Comparison of ENCODE assay signal across 24 mouse cellular contexts in genomic region chr13:12214922-12215321, GRCm38 (mm10). TPM values are rescaled to one million over a fixed set of nuclear protein-coding genes. Genes with fewer than 3 reads are reported as not detected.
DNase-seq lines count a peak whose midpoint lies in the region; ATAC-seq lines count a peak whose summit lies in the region.
"Had no signal": no experiment of that assay in that cellular context is flagged by ENCODE, and none has a peak within 500 bp of the region (broad histone marks: within the 10 kb centered on the region; RNA-seq: fewer than 3 reads in every experiment).

No protein-coding gene starts in this region.

- no peaks in the 10 kb centered on the region for H3K9me3 ChIP-seq in heart, embryonic 12.5 days (replicated peaks)
- H3K9me3 ChIP-seq in heart, embryonic 14.5 days (ENCODE audit: control insufficient read depth, low read length): no peaks in the 10 kb centered on the region
- H3K9me3 ChIP-seq in heart, embryonic 10.5 days: no peaks in the 10 kb centered on the region
- no peaks in the 10 kb centered on the region for H3K9me3 ChIP-seq in heart, embryonic 16.5 days (replicated peaks; ENCODE audit: control insufficient read depth, low read length)
- no peaks in the 10 kb centered on the region for H3K9me3 ChIP-seq in heart, embryonic 11.5 days (replicated peaks; ENCODE audit: control insufficient read depth, low read length)
- H3K9me3 ChIP-seq: embryonic facial prominence, embryonic 13.5 days; embryonic facial prominence, embryonic 15.5 days; forebrain, embryonic 10.5 days; forebrain, embryonic 12.5 days had no signal

- H3K36me3 ChIP-seq in heart, embryonic 12.5 days: peaks cover 57% of the 10 kb centered on the region
- peaks cover 74% of the 10 kb centered on the region for H3K36me3 ChIP-seq in heart, embryonic 14.5 days (ENCODE audit: control insufficient read depth, insufficient read depth, low read length)
- peaks cover 58% of the 10 kb centered on the region for H3K36me3 ChIP-seq in heart, embryonic 10.5 days
- peaks cover 15% of the 10 kb centered on the region; the same call in 1 of the 2 replicates for H3K36me3 ChIP-seq in heart, embryonic 16.5 days (ENCODE audit: control insufficient read depth, insufficient read depth)
- H3K36me3 ChIP-seq in heart, embryonic 11.5 days (ENCODE audit: control insufficient read depth, insufficient read depth, low read length): peaks cover 8% of the 10 kb centered on the region; the same call in 1 of the 2 replicates

- ATAC-seq in heart, embryonic 12.5 days (ENCODE audit: insufficient number of reproducible peaks, low FRiP score): 0 out of 2 replicates have a peak, but pooled peaks have one; percentile 31
- peak; percentile 44; the same call in 1 of the 2 replicates for ATAC-seq in heart, embryonic 14.5 days (ENCODE audit: insufficient number of reproducible peaks, insufficient read depth, low FRiP score, low read depth)
- 0 out of 2 replicates have a peak, but pooled peaks have one; percentile 9 for ATAC-seq in heart, embryonic 16.5 days (replicated peaks; ENCODE audit: extremely low read depth, insufficient read depth, low FRiP score)
- no peak for ATAC-seq in heart, embryonic 11.5 days (replicated peaks; ENCODE audit: insufficient number of reproducible peaks, low FRiP score, low TSS enrichment)
- ATAC-seq: forebrain, embryonic 14.5 days had no signal

- intact Hi-C loops in heart, postnatal 14 days (cut with DNase I): loop anchor here (5.0 kb wide), 1 partner anchor 42 kb away; the partner anchor contains the start of gene Mtr

- DNase-seq in heart, adult 9 months (ENCODE audit: low spot score in 2 of 2): no peak
- no peak for DNase-seq in heart, embryonic 10.5 days (ENCODE audit: low spot score)
- DNase-seq in heart, postnatal 4 days: peak; percentile 23
- no peak for DNase-seq in heart, postnatal 14 days
- DNase-seq: adrenal gland, adult 2 months; adrenal gland, postnatal 10 days; adrenal gland, postnatal 25 days; cerebellum, adult 11 months; cerebellum, adult 18-20 months; cerebellum, adult 8-10 months; cerebellum, adult 9-11 months; cerebellum, postnatal 14 days; cerebellum, postnatal 36 days; embryo, embryonic 11 days had no signal

- H3K27ac ChIP-seq in heart, embryonic 12.5 days (ENCODE audit: poor library complexity, severe bottlenecking): peak overlapping the region; percentile 43
- H3K27ac ChIP-seq in heart, embryonic 14.5 days (replicated peaks in 1 of 2; ENCODE audit: control insufficient read depth in 1 of 2, insufficient read depth in 1 of 2, low read depth in 2 of 2, low read length in 2 of 2): peak overlapping the region; percentile 33 to 40; a peak in 2 of 4 replicates
- H3K27ac ChIP-seq in heart, embryonic 10.5 days: no peak overlapping the region
- peak overlapping the region; percentile 49 for H3K27ac ChIP-seq in heart, embryonic 16.5 days (ENCODE audit: low read length)
- no peak overlapping the region for H3K27ac ChIP-seq in heart, embryonic 11.5 days (ENCODE audit: low read depth, low read length)
- H3K27ac ChIP-seq: embryonic facial prominence, embryonic 13.5 days; embryonic facial prominence, embryonic 15.5 days; forebrain, embryonic 10.5 days; forebrain, embryonic 12.5 days had no signal

- no peak overlapping the region for H3K4me2 ChIP-seq in heart, embryonic 12.5 days
- H3K4me2 ChIP-seq in heart, embryonic 14.5 days (ENCODE audit: low read length): no peak overlapping the region
- H3K4me2 ChIP-seq in heart, embryonic 16.5 days (ENCODE audit: low read depth, low read length): no peak overlapping the region
- no peak overlapping the region for H3K4me2 ChIP-seq in heart, embryonic 11.5 days
- H3K4me2 ChIP-seq: embryonic facial prominence, embryonic 13.5 days; embryonic facial prominence, embryonic 15.5 days; forebrain, embryonic 12.5 days had no signal

- no peak overlapping the region for H3K9ac ChIP-seq in heart, embryonic 12.5 days
- no peak overlapping the region for H3K9ac ChIP-seq in heart, embryonic 14.5 days (ENCODE audit: low read length)
- no peak overlapping the region for H3K9ac ChIP-seq in heart, embryonic 16.5 days (ENCODE audit: low read length)
- H3K9ac ChIP-seq in heart, embryonic 11.5 days (ENCODE audit: low read depth, low read length): no peak overlapping the region
- H3K9ac ChIP-seq: embryonic facial prominence, embryonic 13.5 days; embryonic facial prominence, embryonic 15.5 days; forebrain, embryonic 12.5 days had no signal

- no peaks in the 10 kb centered on the region for H3K27me3 ChIP-seq in heart, embryonic 12.5 days (replicated peaks)
- H3K27me3 ChIP-seq in heart, embryonic 14.5 days (ENCODE audit: control insufficient read depth, insufficient read depth, low read length): no peaks in the 10 kb centered on the region
- H3K27me3 ChIP-seq in heart, embryonic 10.5 days (ENCODE audit: insufficient read depth, poor library complexity, severe bottlenecking): no peaks in the 10 kb centered on the region
- no peaks in the 10 kb centered on the region for H3K27me3 ChIP-seq in heart, embryonic 16.5 days (ENCODE audit: control insufficient read depth, insufficient read depth, low read length)
- no peaks in the 10 kb centered on the region for H3K27me3 ChIP-seq in heart, embryonic 11.5 days (ENCODE audit: control insufficient read depth, insufficient read depth, low read length)
- H3K27me3 ChIP-seq: embryonic facial prominence, embryonic 13.5 days; embryonic facial prominence, embryonic 15.5 days; forebrain, embryonic 12.5 days had no signal

- H3K4me1 ChIP-seq in heart, embryonic 12.5 days (replicated peaks): peaks cover 21% of the 10 kb centered on the region
- peaks cover 7 to 19% of the 10 kb centered on the region in 2 experiments; a peak in 3 of 4 replicates for H3K4me1 ChIP-seq in heart, embryonic 14.5 days (ENCODE audit: control insufficient read depth in 2 of 2, insufficient read depth in 2 of 2, low read length in 2 of 2)
- H3K4me1 ChIP-seq in heart, embryonic 10.5 days: peaks cover 13% of the 10 kb centered on the region
- peaks cover 11% of the 10 kb centered on the region for H3K4me1 ChIP-seq in heart, embryonic 16.5 days (ENCODE audit: control insufficient read depth, insufficient read depth, low read length)
- H3K4me1 ChIP-seq in heart, embryonic 11.5 days (ENCODE audit: control insufficient read depth, insufficient read depth, low read length): peaks cover 12% of the 10 kb centered on the region; the same call in 1 of the 2 replicates
- H3K4me1 ChIP-seq: embryonic facial prominence, embryonic 13.5 days; embryonic facial prominence, embryonic 15.5 days; forebrain, embryonic 10.5 days; forebrain, embryonic 12.5 days had no signal

- WGBS in heart, embryonic 12.5 days: 37% methylated on average over 5 of the region's 5 CpGs
- WGBS in heart, embryonic 14.5 days: 17% methylated on average over 5 of the region's 5 CpGs
- 59% methylated on average over 5 of the region's 5 CpGs for WGBS in heart, embryonic 10.5 days
- WGBS in heart, embryonic 16.5 days: 39% methylated on average over 5 of the region's 5 CpGs
- 54% methylated on average over 5 of the region's 5 CpGs for WGBS in heart, embryonic 11.5 days (ENCODE audit: insufficient replicate concordance)

- no peak overlapping the region for H3K4me3 ChIP-seq in heart, embryonic 12.5 days
- H3K4me3 ChIP-seq in heart, embryonic 14.5 days (ENCODE audit: control insufficient read depth in 1 of 2, insufficient read depth in 1 of 2, low read depth in 1 of 2, low read length in 2 of 2): no peak overlapping the region
- H3K4me3 ChIP-seq in heart, embryonic 10.5 days: no peak overlapping the region
- H3K4me3 ChIP-seq in heart, embryonic 16.5 days (ENCODE audit: low read length): no peak overlapping the region
- H3K4me3 ChIP-seq in heart, embryonic 11.5 days (ENCODE audit: low read depth, low read length): no peak overlapping the region
- H3K4me3 ChIP-seq: embryonic facial prominence, embryonic 13.5 days; embryonic facial prominence, embryonic 15.5 days; erythroblast, embryonic 14.5 days; forebrain, embryonic 10.5 days; forebrain, embryonic 12.5 days had no signal

RNA-seq across cellular contexts. Expression of gene Mtr, which starts 43.0 kb away (rescaled TPM):
- polyA plus RNA-seq in heart, embryonic 12.5 days (2016; fragmentation: Nextera tagmentation; extraction: Ambion mirVana): 18.7 and 20.0 TPM in 2 replicates
- 14.8 and 17.5 TPM in 2 replicates for polyA plus RNA-seq in heart, embryonic 14.5 days (2014; fragmentation: Nextera tagmentation; extraction: Ambion mirVana)
- polyA plus RNA-seq in heart, embryonic 10.5 days (2016; fragmentation: Nextera tagmentation; extraction: Ambion mirVana): 16.5 and 20.9 TPM in 2 replicates
- 11.4 and 11.9 TPM in 2 replicates for polyA plus RNA-seq in heart, embryonic 16.5 days (2015; fragmentation: Nextera tagmentation; extraction: Ambion mirVana)
- polyA plus RNA-seq in heart, embryonic 11.5 days (2014; fragmentation: Nextera tagmentation; extraction: Ambion mirVana): 17.7 and 19.9 TPM in 2 replicates
- total RNA-seq in heart, postnatal 4 days (2021): 10 to 100 TPM; 35.7 to 36.0 TPM
- total RNA-seq in heart, postnatal 14 days (2021): 10 to 100 TPM; 56.9 to 59.5 TPM

Comparison
In these comparisons a context has a peak if more than half of its experiments do, and no peak if none do; other contexts are left out.
1. H3K27ac ChIP-seq: peak in heart, embryonic 12.5 days (single experiment), heart, embryonic 14.5 days (2 of 2) and heart, embryonic 16.5 days (single experiment); none in heart, embryonic 10.5 days (single experiment) and heart, embryonic 11.5 days (single experiment).